Mouse (Mus musculus): ENCODE measurements around the gene Cacng4. TPM values are rescaled to one million over a fixed set of nuclear protein-coding genes. Genes with fewer than 3 reads are reported as not detected.

The Cacng4 gene
- total RNA-seq (2015) = not detected in 2 replicates
- total RNA-seq (2017) = not detected in 2 replicates

GRCm38 (mm10) chr11:107794547-107795269, at the start of gene Cacng4:
TSS of gene Cacng4 (minus strand) at chr11:107794557.
- no peak for ATAC-seq (ENCODE audit: poor library complexity, severe bottlenecking)

- no peak for ATAC-seq (ENCODE audit: poor library complexity, severe bottlenecking)
Measured at GRCm38 (mm10) chr11:107833351-107834040, 39.1 kb upstream of the Cacng4 start.

GRCm38 (mm10) chr11:107817196-107817595, 22.8 kb upstream of the Cacng4 start:
- no peak for ATAC-seq (ENCODE audit: poor library complexity, severe bottlenecking)

- ATAC-seq (ENCODE audit: poor library complexity, severe bottlenecking) = no peak
Measured at GRCm38 (mm10) chr11:107812941-107813648, 18.7 kb upstream of the Cacng4 start.

GRCm38 (mm10) chr11:107812429-107812828, 18.1 kb upstream of the Cacng4 start:
- ATAC-seq (ENCODE audit: poor library complexity, severe bottlenecking) = no peak

- ATAC-seq (ENCODE audit: poor library complexity, severe bottlenecking) = no peak
Measured at GRCm38 (mm10) chr11:107808508-107808907, 14.2 kb upstream of the Cacng4 start.

GRCm38 (mm10) chr11:107806058-107806457, 11.7 kb upstream of the Cacng4 start:
- ATAC-seq (ENCODE audit: poor library complexity, severe bottlenecking) = no peak

GRCm38 (mm10) chr11:107801946-107802345, 7.6 kb upstream of the Cacng4 start:
- no peak for ATAC-seq (ENCODE audit: poor library complexity, severe bottlenecking)

GRCm38 (mm10) chr11:107799331-107799730, 5.0 kb upstream of the Cacng4 start:
- no peak for ATAC-seq (ENCODE audit: poor library complexity, severe bottlenecking)

- ATAC-seq (ENCODE audit: poor library complexity, severe bottlenecking) = no peak
Measured at GRCm38 (mm10) chr11:107796346-107796745, 2.0 kb upstream of the Cacng4 start.

- no peak for ATAC-seq (ENCODE audit: poor library complexity, severe bottlenecking)
Measured at GRCm38 (mm10) chr11:107795384-107796035, 1.2 kb upstream of the Cacng4 start.

- no peak for ATAC-seq (ENCODE audit: poor library complexity, severe bottlenecking)
Measured at GRCm38 (mm10) chr11:107794103-107794493, 259 bp downstream of the Cacng4 start.

- ATAC-seq (ENCODE audit: poor library complexity, severe bottlenecking) = no peak
Measured at GRCm38 (mm10) chr11:107793200-107794102, 906 bp downstream of the Cacng4 start.

- ATAC-seq (ENCODE audit: poor library complexity, severe bottlenecking) = no peak
Measured at GRCm38 (mm10) chr11:107792136-107792535, 2.2 kb downstream of the Cacng4 start.

- ATAC-seq (ENCODE audit: poor library complexity, severe bottlenecking) = no peak
Measured at GRCm38 (mm10) chr11:107785761-107786160, 8.6 kb downstream of the Cacng4 start.

- ATAC-seq (ENCODE audit: poor library complexity, severe bottlenecking) = 0 out of 2 replicates have a peak, but pooled peaks have one; percentile 7
Measured at GRCm38 (mm10) chr11:107785288-107785687, 9.1 kb downstream of the Cacng4 start.

- peak; percentile 56 for ATAC-seq (ENCODE audit: poor library complexity, severe bottlenecking)
Measured at GRCm38 (mm10) chr11:107783861-107784754, 10.2 kb downstream of the Cacng4 start.

- ATAC-seq (ENCODE audit: poor library complexity, severe bottlenecking) = no peak
Measured at GRCm38 (mm10) chr11:107782591-107782990, 11.8 kb downstream of the Cacng4 start.

GRCm38 (mm10) chr11:107778859-107779258, 15.5 kb downstream of the Cacng4 start:
- ATAC-seq (ENCODE audit: poor library complexity, severe bottlenecking) = no peak

Data from megakaryocyte, adult 5-6 weeks (primary cell).